Mouse (Mus musculus): ENCODE measurements around the gene Zmiz1.

GRCm38 (mm10) chr14:25665314-25665970 is 206.5 kb downstream of the Zmiz1 start:
- TF ChIP-seq CTCF (IDR thresholded peaks at IDR 0.05; ENCODE audit: low read depth, low read length) = no peak
- TF ChIP-seq POLR2A (IDR thresholded peaks at IDR 0.05; ENCODE audit: borderline replicate concordance, low read depth, low read length) = no peak

Data from bone marrow macrophage, adult 2 months (primary cell).